8 mouse cellular contexts compared by ENCODE assay signal in genomic region chr2:148874224-148874616, GRCm38 (mm10). TPM values are rescaled to one million over a fixed set of nuclear protein-coding genes. Genes with fewer than 3 reads are reported as not detected.
DNase-seq lines count a peak whose midpoint lies in the region; ATAC-seq and TF ChIP-seq lines count a peak whose summit lies in the region.

No protein-coding gene starts in this region.

- peak overlapping the region; percentile 91 for H3K4me2 ChIP-seq in heart, postnatal 0 days (ENCODE audit: low read depth, low read length)

- no peak for DNase-seq in heart, embryonic 10.5 days (ENCODE audit: low spot score)
- DNase-seq in heart, postnatal 10 days, result no peak
- no peak for DNase-seq in ES-E14 (ENCODE audit: low read depth, low spot score)
- no peak for DNase-seq in heart, postnatal 0 days (ENCODE audit: low spot score)
- no peak for DNase-seq in left cerebral cortex, postnatal 25 days (ENCODE audit: low spot score in 2 of 2)
- DNase-seq in embryo, embryonic 10.5 days (ENCODE audit: low spot score), result no peak

- peak overlapping the region; percentile 88 for H3K4me3 ChIP-seq in heart, embryonic 10.5 days
- peak overlapping the region; percentile 72 to 91 for H3K4me3 ChIP-seq in ES-E14 (ENCODE audit: insufficient read depth in 1 of 2, low read depth in 1 of 2, low read length in 2 of 2, poor library complexity in 1 of 2, severe bottlenecking in 1 of 2)
- peak overlapping the region; percentile 98 for H3K4me3 ChIP-seq in heart, postnatal 0 days (ENCODE audit: low read depth, low read length)

- H3K36me3 ChIP-seq in heart, embryonic 10.5 days, result peaks cover 27% of the 10 kb centered on the region
- H3K36me3 ChIP-seq in ES-E14 (ENCODE audit: control insufficient read depth, insufficient read depth, low read length, poor library complexity, severe bottlenecking), result peaks cover 10% of the 10 kb centered on the region
- H3K36me3 ChIP-seq in heart, postnatal 0 days (replicated peaks; ENCODE audit: control insufficient read depth, insufficient read depth, low read length), result peaks cover 22% of the 10 kb centered on the region

- peak overlapping the region; percentile 96 for H3K27ac ChIP-seq in heart, embryonic 10.5 days
- H3K27ac ChIP-seq in ES-E14 (ENCODE audit: insufficient read depth, low read depth, low read length, poor library complexity, severe bottlenecking), result no peak overlapping the region
- peak overlapping the region; percentile 97 for H3K27ac ChIP-seq in heart, postnatal 0 days (ENCODE audit: low read depth)

- H3K4me1 ChIP-seq in heart, embryonic 10.5 days, result peaks cover 61% of the 10 kb centered on the region
- H3K4me1 ChIP-seq in ES-E14 (ENCODE audit: control insufficient read depth in 2 of 2, insufficient read depth in 2 of 2, low read length in 2 of 2, poor library complexity in 1 of 2), result peaks cover 6 to 17% of the 10 kb centered on the region in 2 experiments; a peak in 3 of 4 replicates
- peaks cover 57% of the 10 kb centered on the region for H3K4me1 ChIP-seq in heart, postnatal 0 days (ENCODE audit: control insufficient read depth, insufficient read depth)

- 32% methylated on average over 3 of the region's 3 CpGs for WGBS in heart, embryonic 10.5 days
- 17% methylated on average over 3 of the region's 3 CpGs for WGBS in heart, postnatal 0 days

- TF ChIP-seq EP300 in heart, postnatal 0 days (IDR thresholded peaks at IDR 0.05; ENCODE audit: low read depth), result no peak

- no peaks in the 10 kb centered on the region for H3K27me3 ChIP-seq in heart, embryonic 10.5 days (ENCODE audit: insufficient read depth, poor library complexity, severe bottlenecking)
- no peaks in the 10 kb centered on the region for H3K27me3 ChIP-seq in heart, postnatal 0 days (ENCODE audit: control insufficient read depth, insufficient read depth, low read length)

- H3K9me3 ChIP-seq in heart, embryonic 10.5 days, result no peaks in the 10 kb centered on the region
- no peaks in the 10 kb centered on the region for H3K9me3 ChIP-seq in ES-E14 (ENCODE audit: control insufficient read depth, insufficient read depth, low read depth, low read length)
- no peaks in the 10 kb centered on the region for H3K9me3 ChIP-seq in heart, postnatal 0 days (replicated peaks; ENCODE audit: control insufficient read depth, low read length)

- TF ChIP-seq CTCF in heart, postnatal 0 days (IDR thresholded peaks at IDR 0.05; ENCODE audit: low read depth), result no peak

- in situ Hi-C loops in ES-E14 (cut with MboI; ENCODE audit: low sequenced_read_pairs in 2 of 2, unreplicated experiment in 2 of 2), result no loop called here

- peak overlapping the region; percentile 55 for H3K9ac ChIP-seq in ES-E14 (ENCODE audit: insufficient read depth, low read depth, low read length, poor library complexity, severe bottlenecking)
- H3K9ac ChIP-seq in heart, postnatal 0 days (replicated peaks; ENCODE audit: low read depth, low read length), result peak overlapping the region; percentile 91

- intact Hi-C loops in heart, postnatal 10 days (cut with DNase I), result loop anchor here (2.0 to 10.0 kb wide), 2 partner anchors 23 to 189 kb away; partner anchors contain the start of gene Gzf1
- intact Hi-C loops in left cerebral cortex, postnatal 25 days (cut with DNase I), result loop anchor here (2.0 kb wide), 1 partner anchor 27 kb away; no protein-coding TSS in a partner anchor

- ATAC-seq in heart, postnatal 0 days (ENCODE audit: insufficient read depth, low read depth), result no peak
- 0 out of 2 replicates have a peak, but pooled peaks have one; percentile 11 for ATAC-seq in megakaryocyte-erythroid progenitor cell, adult 5-6 weeks (replicated peaks; ENCODE audit: low FRiP score, low TSS enrichment, poor library complexity, severe bottlenecking)
- ATAC-seq in monocyte, adult 5-6 weeks (replicated peaks; ENCODE audit: insufficient number of reproducible peaks, low FRiP score, low TSS enrichment, poor library complexity, severe bottlenecking), result no peak

TF ChIP-seq in ES-E14, 5 proteins besides CTCF, POLR2A, EP300 and RAD21:
- no peak for TF ChIP-seq CHD2 (IDR thresholded peaks at IDR 0.05; ENCODE audit: low read depth, low read length)

RNA-seq across cellular contexts. Expression of gene Cst3, which starts 1.3 kb away (rescaled TPM):
- 567 and 803 TPM in 2 replicates for polyA plus RNA-seq in heart, embryonic 10.5 days (2016; fragmentation: Nextera tagmentation; extraction: Ambion mirVana)
- total RNA-seq in heart, postnatal 10 days (2021), result 100 to 1,000 TPM; 775 to 820 TPM
- total RNA-seq in ES-E14 (2012; rRNA removed), result 304 and 327 TPM in 2 replicates
- 499 and 550 TPM in 2 replicates for total RNA-seq in heart, postnatal 0 days (2014; rRNA removed; ENCODE audit: low replicate concordance)
- 883 and 898 TPM in 2 replicates for polyA plus RNA-seq in heart, postnatal 0 days (2015; fragmentation: Nextera tagmentation; extraction: Ambion mirVana)
- 63.1 and 74.4 TPM in 2 replicates for total RNA-seq in megakaryocyte-erythroid progenitor cell, adult 5-6 weeks (2014; fragmentation: Nextera tagmentation)
- total RNA-seq in megakaryocyte-erythroid progenitor cell, adult 5-6 weeks (2017), result 114 and 133 TPM in 2 replicates
- total RNA-seq in monocyte, adult 5-6 weeks (2017), result 977 to 1,560 TPM (median 1,517 TPM) in 3 replicates
- total RNA-seq in left cerebral cortex, postnatal 25 days (2021), result 1,000 to 10,000 TPM; 1,805 to 1,873 TPM

RNA-seq across cellular contexts. Expression of gene 9230104L09Rik, which starts 9.4 kb away (rescaled TPM):
- not detected in 2 replicates for polyA plus RNA-seq in heart, embryonic 10.5 days (2016; fragmentation: Nextera tagmentation; extraction: Ambion mirVana)
- under 1 TPM in 1 of 2 experiments, not detected in 1; 0.43 TPM for total RNA-seq in heart, postnatal 10 days (2021)
- total RNA-seq in ES-E14 (2012; rRNA removed), result not detected in 2 replicates
- not detected in 2 replicates for total RNA-seq in heart, postnatal 0 days (2014; rRNA removed; ENCODE audit: low replicate concordance)
- polyA plus RNA-seq in heart, postnatal 0 days (2015; fragmentation: Nextera tagmentation; extraction: Ambion mirVana), result 0.98 and 1.5 TPM in 2 replicates
- not detected in 2 replicates for total RNA-seq in megakaryocyte-erythroid progenitor cell, adult 5-6 weeks (2014; fragmentation: Nextera tagmentation)
- not detected in 2 replicates for total RNA-seq in megakaryocyte-erythroid progenitor cell, adult 5-6 weeks (2017)
- total RNA-seq in monocyte, adult 5-6 weeks (2017), result not detected in 3 replicates
- total RNA-seq in left cerebral cortex, postnatal 25 days (2021), result not detected

RNA-seq across cellular contexts. Expression of gene Cst9, which starts 39.3 kb away (rescaled TPM):
- polyA plus RNA-seq in heart, embryonic 10.5 days (2016; fragmentation: Nextera tagmentation; extraction: Ambion mirVana), result 0.74 and 0.80 TPM in 2 replicates
- total RNA-seq in heart, postnatal 10 days (2021), result 1 to 10 TPM; 2.3 to 4.0 TPM
- total RNA-seq in ES-E14 (2012; rRNA removed), result not detected in 2 replicates
- 6.6 TPM in 1 of 2 replicates, not detected in the other for total RNA-seq in heart, postnatal 0 days (2014; rRNA removed; ENCODE audit: low replicate concordance)
- 14.8 and 16.8 TPM in 2 replicates for polyA plus RNA-seq in heart, postnatal 0 days (2015; fragmentation: Nextera tagmentation; extraction: Ambion mirVana)
- not detected in 2 replicates for total RNA-seq in megakaryocyte-erythroid progenitor cell, adult 5-6 weeks (2014; fragmentation: Nextera tagmentation)
- total RNA-seq in megakaryocyte-erythroid progenitor cell, adult 5-6 weeks (2017), result not detected in 2 replicates
- not detected in 3 replicates for total RNA-seq in monocyte, adult 5-6 weeks (2017)
- total RNA-seq in left cerebral cortex, postnatal 25 days (2021), result not detected

RNA-seq across cellular contexts. Expression of gene Cst13, which starts 54.3 kb away (rescaled TPM):
- polyA plus RNA-seq in heart, embryonic 10.5 days (2016; fragmentation: Nextera tagmentation; extraction: Ambion mirVana), result not detected in 2 replicates
- total RNA-seq in heart, postnatal 10 days (2021), result not detected
- not detected in 2 replicates for total RNA-seq in ES-E14 (2012; rRNA removed)
- total RNA-seq in heart, postnatal 0 days (2014; rRNA removed; ENCODE audit: low replicate concordance), result not detected in 2 replicates
- polyA plus RNA-seq in heart, postnatal 0 days (2015; fragmentation: Nextera tagmentation; extraction: Ambion mirVana), result not detected in 2 replicates
- total RNA-seq in megakaryocyte-erythroid progenitor cell, adult 5-6 weeks (2014; fragmentation: Nextera tagmentation), result not detected in 2 replicates
- total RNA-seq in megakaryocyte-erythroid progenitor cell, adult 5-6 weeks (2017), result not detected in 2 replicates
- total RNA-seq in monocyte, adult 5-6 weeks (2017), result 1.6 TPM in 1 of 3 replicates, not detected in the others
- not detected for total RNA-seq in left cerebral cortex, postnatal 25 days (2021)
